In genomic region chr4:33248915-33249314, GRCm38 (mm10) we compare ENCODE assay signal across 8 mouse cellular contexts. TPM values are rescaled to one million over a fixed set of nuclear protein-coding genes. Genes with fewer than 3 reads are reported as not detected.
DNase-seq lines count a peak whose midpoint lies in the region; ATAC-seq and TF ChIP-seq lines count a peak whose summit lies in the region.

No protein-coding gene starts in this region.

- no peak for ATAC-seq in neural tube, embryonic 14.5 days (ENCODE audit: low read depth)

- peak; percentile 45 for DNase-seq in embryo, embryonic 10 days (ENCODE audit: low spot score)
- no peak for DNase-seq in embryo, embryonic 9.5 days (ENCODE audit: extremely low spot score)
- DNase-seq in forebrain, embryonic 10.5 days (ENCODE audit: extremely low spot score, low spot score) = no peak
- peak; percentile 48 for DNase-seq in kidney, postnatal 10 days
- DNase-seq in urinary bladder, postnatal 14 days (ENCODE audit: low spot score) = no peak
- DNase-seq in ovary, adult 18-20 months (ENCODE audit: low spot score) = no peak

- H3K4me1 ChIP-seq in E14TG2a.4 (replicated peaks; ENCODE audit: low read depth, low read length) = peaks cover 51% of the 10 kb centered on the region
- H3K4me1 ChIP-seq in forebrain, embryonic 10.5 days = peaks cover 29% of the 10 kb centered on the region
- peaks cover 4% of the 10 kb centered on the region; the same call in 1 of the 2 replicates for H3K4me1 ChIP-seq in neural tube, embryonic 14.5 days (ENCODE audit: control insufficient read depth, insufficient read depth, low read length)

- WGBS in forebrain, embryonic 10.5 days = 2% methylated on average over 4 of the region's 4 CpGs
- under 1% methylated on average over 4 of the region's 4 CpGs for WGBS in neural tube, embryonic 14.5 days

- H3K27ac ChIP-seq in forebrain, embryonic 10.5 days = peak overlapping the region; percentile 100
- peak overlapping the region; percentile 99 for H3K27ac ChIP-seq in neural tube, embryonic 14.5 days (ENCODE audit: low read depth, low read length)

- H3K9ac ChIP-seq in neural tube, embryonic 14.5 days (replicated peaks; ENCODE audit: low read depth, low read length) = peak overlapping the region; percentile 39; the same call in 1 of the 2 replicates

- H3K36me3 ChIP-seq in E14TG2a.4 (ENCODE audit: insufficient read depth, low read length) = peaks cover 26% of the 10 kb centered on the region
- peaks cover 24% of the 10 kb centered on the region for H3K36me3 ChIP-seq in forebrain, embryonic 10.5 days (replicated peaks)
- peaks cover 15% of the 10 kb centered on the region; the same call in 1 of the 2 replicates for H3K36me3 ChIP-seq in neural tube, embryonic 14.5 days (ENCODE audit: control insufficient read depth, insufficient read depth, low read length)

- H3K9me3 ChIP-seq in E14TG2a.4 (ENCODE audit: low read length) = no peaks in the 10 kb centered on the region
- H3K9me3 ChIP-seq in forebrain, embryonic 10.5 days = no peaks in the 10 kb centered on the region
- H3K9me3 ChIP-seq in neural tube, embryonic 14.5 days (ENCODE audit: control insufficient read depth, low read length) = no peaks in the 10 kb centered on the region

- H3K4me3 ChIP-seq in E14TG2a.4 (replicated peaks; ENCODE audit: low read length) = peak overlapping the region; percentile 98
- H3K4me3 ChIP-seq in forebrain, embryonic 10.5 days = peak overlapping the region; percentile 98
- H3K4me3 ChIP-seq in neural tube, embryonic 14.5 days (ENCODE audit: low read depth, low read length) = peak overlapping the region; percentile 98

- no peaks in the 10 kb centered on the region for H3K27me3 ChIP-seq in E14TG2a.4 (ENCODE audit: insufficient read depth, low read length)
- H3K27me3 ChIP-seq in forebrain, embryonic 10.5 days (ENCODE audit: poor library complexity, severe bottlenecking) = no peaks in the 10 kb centered on the region
- H3K27me3 ChIP-seq in neural tube, embryonic 14.5 days (ENCODE audit: control insufficient read depth, insufficient read depth, low read length) = no peaks in the 10 kb centered on the region

- peak overlapping the region; percentile 28 for H3K4me2 ChIP-seq in neural tube, embryonic 14.5 days (ENCODE audit: low read depth, low read length)

- no peak for TF ChIP-seq CTCF in E14TG2a.4 (conservative IDR thresholded peaks at IDR 0.05; ENCODE audit: low read length)

RNA-seq across cellular contexts. Expression of gene Srsf12, which starts 40.1 kb away (rescaled TPM):
- polyA plus RNA-seq in forebrain, embryonic 10.5 days (2016; fragmentation: Nextera tagmentation; extraction: Ambion mirVana) = 4.1 and 4.2 TPM in 2 replicates
- polyA plus RNA-seq in neural tube, embryonic 14.5 days (2014; fragmentation: Nextera tagmentation; extraction: Ambion mirVana) = 73.3 and 85.8 TPM in 2 replicates

RNA-seq across cellular contexts. Expression of gene Pnrc1, which starts 41.0 kb away (rescaled TPM):
- polyA plus RNA-seq in forebrain, embryonic 10.5 days (2016; fragmentation: Nextera tagmentation; extraction: Ambion mirVana) = 51.6 and 56.2 TPM in 2 replicates
- polyA plus RNA-seq in neural tube, embryonic 14.5 days (2014; fragmentation: Nextera tagmentation; extraction: Ambion mirVana) = 58.4 and 64.5 TPM in 2 replicates

RNA-seq across cellular contexts. Expression of gene Pm20d2, which starts 59.4 kb away (rescaled TPM):
- polyA plus RNA-seq in forebrain, embryonic 10.5 days (2016; fragmentation: Nextera tagmentation; extraction: Ambion mirVana) = 1.1 and 1.2 TPM in 2 replicates
- 2.2 and 2.5 TPM in 2 replicates for polyA plus RNA-seq in neural tube, embryonic 14.5 days (2014; fragmentation: Nextera tagmentation; extraction: Ambion mirVana)

Comparison
In these comparisons a context has a peak if more than half of its experiments do, and no peak if none do; other contexts are left out.
1. DNase-seq: peak in embryo, embryonic 10 days (single experiment) and kidney, postnatal 10 days (single experiment); none in embryo, embryonic 9.5 days (single experiment), forebrain, embryonic 10.5 days (single experiment), urinary bladder, postnatal 14 days (single experiment) and ovary, adult 18-20 months (single experiment).
2. RNA of gene Srsf12, which starts 40.1 kb away (polyA plus RNA-seq): 73.3 to 85.8 TPM in neural tube, embryonic 14.5 days; 4.1 to 4.2 TPM in forebrain, embryonic 10.5 days; every median in the first group is over 10 times any median in the second.
3. Peak in every context shown above with its lines, with median percentiles within 50 percentile points of each other: H3K4me3 ChIP-seq.